Mouse (Mus musculus): ENCODE results near the gene Mapk10. TPM values are rescaled to one million over a fixed set of nuclear protein-coding genes. Genes with fewer than 3 reads are reported as not detected.

The Mapk10 gene
- polyA plus RNA-seq, 1 experiment from 2014 or later = 0.86 TPM

DNA sequence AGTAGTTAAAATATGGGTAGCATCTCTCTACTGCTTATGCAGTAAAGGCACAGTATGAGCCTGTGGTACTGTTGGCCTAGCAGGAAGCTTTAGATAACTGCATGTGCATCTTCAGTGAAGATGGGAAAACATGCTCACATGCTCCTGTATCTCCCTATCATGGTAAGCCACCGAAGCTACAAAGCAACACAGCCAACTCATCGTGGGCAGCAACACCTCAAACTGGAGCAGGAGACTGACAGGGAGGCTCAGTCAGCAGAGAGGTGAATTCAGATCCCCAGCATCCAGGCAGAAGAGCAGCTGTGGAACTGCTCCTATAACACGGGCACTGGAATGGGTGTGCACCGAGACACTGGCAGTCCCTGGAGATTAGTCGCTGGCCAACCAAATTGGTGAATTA lies 191.0 kb downstream of the Mapk10 start:
- no peak overlapping the region for H3K4me3 ChIP-seq (ENCODE audit: low read depth, low read length)
- 73% methylated on average over 5 of the region's 5 CpGs for whole genome bisulfite sequencing (ENCODE audit: insufficient replicate concordance)
- no peak overlapping the region for H3K27ac ChIP-seq (ENCODE audit: low read depth, low read length)
- no peak overlapping the region for H3K4me2 ChIP-seq
- no peaks in the 10 kb centered on the region for H3K4me1 ChIP-seq (ENCODE audit: control insufficient read depth, insufficient read depth, low read length)
- no peak for ATAC-seq (replicated peaks; ENCODE audit: insufficient number of reproducible peaks, low FRiP score, low TSS enrichment)
- no peak overlapping the region for H3K9ac ChIP-seq (ENCODE audit: low read depth, low read length)
- H3K36me3 ChIP-seq (ENCODE audit: control insufficient read depth, insufficient read depth, low read length) = no peaks in the 10 kb centered on the region
- no peaks in the 10 kb centered on the region for H3K9me3 ChIP-seq (replicated peaks; ENCODE audit: control insufficient read depth, low read length)
- no peaks in the 10 kb centered on the region for H3K27me3 ChIP-seq (ENCODE audit: control insufficient read depth, insufficient read depth, low read length)

DNA sequence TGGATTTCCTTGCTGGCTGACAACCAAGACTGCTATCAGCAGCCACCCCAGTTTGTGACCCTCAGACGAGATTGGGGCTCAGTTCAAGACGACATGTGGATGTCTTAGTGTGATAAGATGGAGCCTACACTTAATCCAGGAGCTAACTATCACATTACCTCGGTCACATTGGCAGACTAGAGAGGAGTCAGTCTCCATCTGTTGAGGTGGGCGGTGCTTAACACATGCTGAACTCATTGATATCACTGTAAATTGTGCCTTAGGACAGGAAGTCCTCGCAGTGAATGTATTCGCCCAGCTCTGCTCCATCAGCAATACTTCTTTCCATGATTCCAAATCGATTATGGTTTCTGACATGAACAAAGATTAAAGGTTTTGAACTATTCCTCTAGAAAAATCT lies 193.5 kb downstream of the Mapk10 start:
- 62% methylated on average over 7 of the region's 7 CpGs for WGBS (ENCODE audit: insufficient replicate concordance)
- ATAC-seq (replicated peaks; ENCODE audit: insufficient number of reproducible peaks, low FRiP score, low TSS enrichment) = no peak
- H3K9me3 ChIP-seq (replicated peaks; ENCODE audit: control insufficient read depth, low read length) = no peaks in the 10 kb centered on the region
- no peak overlapping the region for H3K9ac ChIP-seq (ENCODE audit: low read depth, low read length)
- H3K4me2 ChIP-seq = no peak overlapping the region
- H3K27ac ChIP-seq (ENCODE audit: low read depth, low read length) = no peak overlapping the region
- H3K36me3 ChIP-seq (ENCODE audit: control insufficient read depth, insufficient read depth, low read length) = no peaks in the 10 kb centered on the region
- no peaks in the 10 kb centered on the region for H3K27me3 ChIP-seq (ENCODE audit: control insufficient read depth, insufficient read depth, low read length)
- H3K4me3 ChIP-seq (ENCODE audit: low read depth, low read length) = no peak overlapping the region
- H3K4me1 ChIP-seq (ENCODE audit: control insufficient read depth, insufficient read depth, low read length) = no peaks in the 10 kb centered on the region

DNA sequence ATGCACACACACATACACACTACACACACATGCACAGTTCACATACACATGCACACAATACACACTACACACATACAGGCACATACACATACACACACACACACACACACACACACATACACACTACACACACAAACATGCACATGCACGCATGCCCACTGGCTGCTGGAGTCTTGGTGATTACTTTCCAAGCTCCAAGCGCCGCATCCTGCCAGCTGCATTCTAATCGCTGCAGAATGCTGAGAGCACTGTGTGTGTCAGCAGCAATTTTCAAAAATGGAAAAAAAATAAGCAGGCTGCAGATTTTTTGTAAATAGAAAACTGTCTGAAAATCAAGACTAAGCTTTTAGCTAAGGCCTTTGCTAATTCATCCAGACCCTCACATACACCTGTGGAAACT lies 196.8 kb downstream of the Mapk10 start:
- Histone ChIP-seq H3K36me3 (ENCODE audit: control insufficient read depth, insufficient read depth, low read length) (no peaks in the 10 kb centered on the region), H3K27me3 (ENCODE audit: control insufficient read depth, insufficient read depth, low read length) (no peaks in the 10 kb centered on the region), H3K4me2 (no peak overlapping the region), H3K4me1 (ENCODE audit: control insufficient read depth, insufficient read depth, low read length) (no peaks in the 10 kb centered on the region), H3K27ac (ENCODE audit: low read depth, low read length) (no peak overlapping the region), H3K9ac (ENCODE audit: low read depth, low read length) (no peak overlapping the region), H3K4me3 (ENCODE audit: low read depth, low read length) (no peak overlapping the region), H3K9me3 (replicated peaks; ENCODE audit: control insufficient read depth, low read length) (no peaks in the 10 kb centered on the region)
- ATAC-seq (replicated peaks; ENCODE audit: insufficient number of reproducible peaks, low FRiP score, low TSS enrichment) = no peak
- 88% methylated on average over 4 of the region's 4 CpGs for WGBS (ENCODE audit: insufficient replicate concordance)

- no peaks in the 10 kb centered on the region for H3K36me3 ChIP-seq (ENCODE audit: control insufficient read depth, insufficient read depth, low read length)
- no peak for ATAC-seq (replicated peaks; ENCODE audit: insufficient number of reproducible peaks, low FRiP score, low TSS enrichment)
- no peaks in the 10 kb centered on the region for H3K4me1 ChIP-seq (ENCODE audit: control insufficient read depth, insufficient read depth, low read length)
- H3K9ac ChIP-seq (ENCODE audit: low read depth, low read length) = no peak overlapping the region
- no peak overlapping the region for H3K4me2 ChIP-seq
- H3K27ac ChIP-seq (ENCODE audit: low read depth, low read length) = no peak overlapping the region
- H3K4me3 ChIP-seq (ENCODE audit: low read depth, low read length) = no peak overlapping the region
- no peaks in the 10 kb centered on the region for H3K9me3 ChIP-seq (replicated peaks; ENCODE audit: control insufficient read depth, low read length)
- WGBS (ENCODE audit: insufficient replicate concordance) = 77% methylated on average over 4 of the region's 4 CpGs
- H3K27me3 ChIP-seq (ENCODE audit: control insufficient read depth, insufficient read depth, low read length) = no peaks in the 10 kb centered on the region
These were observed 202.2 kb downstream of the Mapk10 start for GRCm38 (mm10) chr5:103008894-103009293.

DNA sequence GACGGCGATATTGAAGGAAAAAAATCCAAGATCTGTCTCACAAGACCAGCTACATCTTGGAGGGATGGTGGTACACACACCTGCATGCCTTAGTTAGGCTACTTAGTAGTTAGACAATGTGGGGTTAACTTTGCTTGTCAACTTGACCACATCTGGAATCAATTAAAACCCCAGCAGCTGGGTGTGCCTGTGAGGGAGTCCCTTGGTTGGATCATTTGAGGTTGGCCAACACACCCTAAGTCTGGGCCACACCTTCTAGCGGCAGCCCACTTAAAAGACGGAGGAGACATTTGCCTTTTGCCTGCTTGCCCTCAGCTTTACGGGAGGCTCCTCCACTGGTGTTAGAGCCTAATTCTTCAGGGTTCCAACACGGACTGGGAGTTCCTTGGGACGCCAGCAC lies 209.0 kb downstream of the Mapk10 start:
- Histone ChIP-seq H3K27ac (ENCODE audit: low read depth, low read length) (no peak overlapping the region), H3K4me1 (ENCODE audit: control insufficient read depth, insufficient read depth, low read length) (no peaks in the 10 kb centered on the region), H3K4me3 (ENCODE audit: low read depth, low read length) (no peak overlapping the region), H3K36me3 (ENCODE audit: control insufficient read depth, insufficient read depth, low read length) (no peaks in the 10 kb centered on the region), H3K27me3 (ENCODE audit: control insufficient read depth, insufficient read depth, low read length) (no peaks in the 10 kb centered on the region), H3K4me2 (no peak overlapping the region), H3K9ac (ENCODE audit: low read depth, low read length) (no peak overlapping the region), H3K9me3 (replicated peaks; ENCODE audit: control insufficient read depth, low read length) (no peaks in the 10 kb centered on the region)
- WGBS (ENCODE audit: insufficient replicate concordance) = 57% methylated on average over 7 of the region's 7 CpGs
- ATAC-seq (replicated peaks; ENCODE audit: insufficient number of reproducible peaks, low FRiP score, low TSS enrichment) = no peak

DNA sequence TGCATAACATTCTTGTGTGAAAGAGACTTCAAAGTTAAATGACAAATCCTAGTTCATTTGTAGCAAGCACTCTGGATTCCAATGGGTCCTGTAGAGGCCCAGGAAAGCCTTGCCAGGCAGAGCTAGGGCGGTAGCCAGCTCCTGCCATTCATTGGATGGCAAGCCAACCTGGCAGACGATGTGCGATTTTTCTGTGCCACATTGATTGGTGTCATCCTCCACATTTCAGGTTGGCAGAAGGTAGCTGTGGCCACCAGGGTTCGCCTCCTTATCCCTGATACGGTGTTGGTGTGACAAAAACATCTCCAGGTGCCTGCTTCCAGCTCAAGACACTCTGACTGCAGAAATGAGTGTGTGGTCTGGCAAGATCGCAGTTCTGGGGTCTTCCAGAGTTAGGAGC lies 210.6 kb downstream of the Mapk10 start:
- no peak overlapping the region for H3K9ac ChIP-seq (ENCODE audit: low read depth, low read length)
- no peaks in the 10 kb centered on the region for H3K27me3 ChIP-seq (ENCODE audit: control insufficient read depth, insufficient read depth, low read length)
- H3K9me3 ChIP-seq (replicated peaks; ENCODE audit: control insufficient read depth, low read length) = no peaks in the 10 kb centered on the region
- no peaks in the 10 kb centered on the region for H3K4me1 ChIP-seq (ENCODE audit: control insufficient read depth, insufficient read depth, low read length)
- ATAC-seq (replicated peaks; ENCODE audit: insufficient number of reproducible peaks, low FRiP score, low TSS enrichment) = no peak
- H3K4me3 ChIP-seq (ENCODE audit: low read depth, low read length) = no peak overlapping the region
- no peak overlapping the region for H3K27ac ChIP-seq (ENCODE audit: low read depth, low read length)
- WGBS (ENCODE audit: insufficient replicate concordance) = 83% methylated on average over 6 of the region's 6 CpGs
- no peaks in the 10 kb centered on the region for H3K36me3 ChIP-seq (ENCODE audit: control insufficient read depth, insufficient read depth, low read length)
- H3K4me2 ChIP-seq = no peak overlapping the region

GRCm38 (mm10) chr5:102998524-102998923 lies 212.6 kb downstream of the Mapk10 start:
- Histone ChIP-seq H3K4me2 (no peak overlapping the region), H3K4me3 (ENCODE audit: low read depth, low read length) (no peak overlapping the region), H3K4me1 (ENCODE audit: control insufficient read depth, insufficient read depth, low read length) (no peaks in the 10 kb centered on the region), H3K9me3 (replicated peaks; ENCODE audit: control insufficient read depth, low read length) (no peaks in the 10 kb centered on the region), H3K27ac (ENCODE audit: low read depth, low read length) (no peak overlapping the region), H3K36me3 (ENCODE audit: control insufficient read depth, insufficient read depth, low read length) (no peaks in the 10 kb centered on the region), H3K27me3 (ENCODE audit: control insufficient read depth, insufficient read depth, low read length) (no peaks in the 10 kb centered on the region), H3K9ac (ENCODE audit: low read depth, low read length) (no peak overlapping the region)
- no peak for ATAC-seq (replicated peaks; ENCODE audit: insufficient number of reproducible peaks, low FRiP score, low TSS enrichment)
- WGBS (ENCODE audit: insufficient replicate concordance) = 79% methylated on average over 7 of the region's 7 CpGs

DNA sequence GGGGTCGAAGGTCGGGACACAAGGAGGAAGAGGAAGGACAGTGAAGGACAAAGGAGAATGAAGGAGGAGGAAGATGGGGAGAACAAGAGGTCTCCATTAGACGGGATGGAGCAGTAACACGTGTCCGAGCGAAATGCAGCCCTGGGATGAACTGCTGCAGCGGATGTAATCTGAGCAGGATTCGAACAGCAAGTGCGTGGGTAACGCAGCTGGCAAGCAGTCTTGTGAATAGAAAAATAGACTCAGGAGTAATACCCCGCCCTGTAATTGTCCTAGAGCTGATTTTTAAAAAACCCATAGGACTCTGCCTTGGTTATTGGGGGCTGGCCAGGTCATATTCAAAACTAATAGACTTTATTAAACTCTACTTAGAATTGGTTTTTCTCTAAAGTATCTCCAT lies 213.2 kb downstream of the Mapk10 start:
- Histone ChIP-seq H3K27me3 (ENCODE audit: control insufficient read depth, insufficient read depth, low read length) (no peaks in the 10 kb centered on the region), H3K4me1 (ENCODE audit: control insufficient read depth, insufficient read depth, low read length) (no peaks in the 10 kb centered on the region), H3K4me3 (ENCODE audit: low read depth, low read length) (no peak overlapping the region), H3K27ac (ENCODE audit: low read depth, low read length) (no peak overlapping the region), H3K9ac (ENCODE audit: low read depth, low read length) (no peak overlapping the region), H3K9me3 (replicated peaks; ENCODE audit: control insufficient read depth, low read length) (no peaks in the 10 kb centered on the region), H3K36me3 (ENCODE audit: control insufficient read depth, insufficient read depth, low read length) (no peaks in the 10 kb centered on the region), H3K4me2 (no peak overlapping the region)
- 81% methylated on average over 11 of the region's 11 CpGs for WGBS (ENCODE audit: insufficient replicate concordance)
- ATAC-seq (replicated peaks; ENCODE audit: insufficient number of reproducible peaks, low FRiP score, low TSS enrichment) = no peak

DNA sequence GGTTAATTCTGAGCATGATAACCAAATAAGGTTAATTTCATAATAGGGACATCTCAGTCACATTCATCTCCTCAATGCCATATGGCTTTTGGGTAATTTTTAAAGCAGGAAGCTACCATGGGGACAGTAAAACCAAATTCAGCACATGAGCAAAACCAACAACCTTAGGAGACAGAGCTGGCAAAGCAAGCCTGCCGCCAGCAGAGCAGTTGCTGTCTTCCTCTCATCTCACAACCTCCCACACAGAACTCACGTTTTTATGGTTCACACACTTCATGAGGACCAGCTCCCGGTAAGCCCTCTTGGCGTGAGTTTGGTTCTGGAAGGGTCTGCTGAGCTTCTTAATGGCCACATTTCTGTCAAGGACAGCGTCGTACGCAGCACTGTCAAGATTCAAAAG lies 214.8 kb downstream of the Mapk10 start:
- Histone ChIP-seq H3K9ac (ENCODE audit: low read depth, low read length) (no peak overlapping the region), H3K4me2 (no peak overlapping the region), H3K36me3 (ENCODE audit: control insufficient read depth, insufficient read depth, low read length) (no peaks in the 10 kb centered on the region), H3K4me1 (ENCODE audit: control insufficient read depth, insufficient read depth, low read length) (no peaks in the 10 kb centered on the region), H3K9me3 (replicated peaks; ENCODE audit: control insufficient read depth, low read length) (no peaks in the 10 kb centered on the region), H3K27ac (ENCODE audit: low read depth, low read length) (no peak overlapping the region), H3K27me3 (ENCODE audit: control insufficient read depth, insufficient read depth, low read length) (no peaks in the 10 kb centered on the region), H3K4me3 (ENCODE audit: low read depth, low read length) (no peak overlapping the region)
- ATAC-seq (replicated peaks; ENCODE audit: insufficient number of reproducible peaks, low FRiP score, low TSS enrichment) = no peak
- WGBS (ENCODE audit: insufficient replicate concordance) = 85% methylated on average over 7 of the region's 7 CpGs

Measured in heart, embryonic 11.5 days (tissue).